Comparison of ENCODE assay signal across 26 mouse cellular contexts in genomic region chr2:56227476-56227875, GRCm38 (mm10).
DNase-seq lines count a peak whose midpoint lies in the region; ATAC-seq and TF ChIP-seq lines count a peak whose summit lies in the region.
"Had no signal": no experiment of that assay in that cellular context is flagged by ENCODE, and none has a peak within 500 bp of the region (broad histone marks: within the 10 kb centered on the region; RNA-seq: fewer than 3 reads in every experiment).

No protein-coding gene starts in this region.

- DNase-seq in embryonic facial prominence, embryonic 14.5 days (ENCODE audit: low spot score), result peak; percentile 3
- no peak for DNase-seq in embryonic facial prominence, embryonic 10.5 days (ENCODE audit: low spot score)
- DNase-seq in left cerebral cortex, postnatal 4 days, result peak; percentile 36
- no peak for DNase-seq in left cerebral cortex, postnatal 10 days (ENCODE audit: extremely low spot score in 1 of 2, low spot score in 2 of 2)
- DNase-seq in brain, embryonic 14.5 days (ENCODE audit: low read depth), result peak; percentile 62
- DNase-seq in hindbrain, postnatal 0 days (ENCODE audit: low spot score), result peak; percentile 16
- no peak for DNase-seq in kidney, postnatal 10 days
- DNase-seq: adrenal gland, postnatal 25 days; cerebellum, adult 11 months; cerebellum, adult 9-11 months; gastrocnemius, postnatal 14 days; heart, adult 18-20 months; heart, postnatal 14 days; kidney, adult 11 months; layer of hippocampus, adult 9-11 months; thymus, adult 18-20 months; thymus, postnatal 36 days had no signal

- no peak overlapping the region for H3K9ac ChIP-seq in embryonic facial prominence, embryonic 14.5 days (ENCODE audit: low read depth, low read length)
- H3K9ac ChIP-seq in hindbrain, postnatal 0 days (replicated peaks; ENCODE audit: low read length), result no peak overlapping the region
- H3K9ac ChIP-seq: embryonic facial prominence, embryonic 15.5 days; heart, embryonic 13.5 days; kidney, embryonic 15.5 days; limb, embryonic 15.5 days; liver, embryonic 14.5 days had no signal

- WGBS in embryonic facial prominence, embryonic 14.5 days, result 65% methylated on average over 7 of the region's 7 CpGs
- WGBS in embryonic facial prominence, embryonic 10.5 days, result 86% methylated on average over 7 of the region's 7 CpGs
- WGBS in hindbrain, postnatal 0 days, result 57% methylated on average over 7 of the region's 7 CpGs

- H3K4me2 ChIP-seq in embryonic facial prominence, embryonic 14.5 days (ENCODE audit: low read depth, low read length), result no peak overlapping the region
- H3K4me2 ChIP-seq in hindbrain, postnatal 0 days (ENCODE audit: low read depth, low read length), result no peak overlapping the region
- H3K4me2 ChIP-seq: embryonic facial prominence, embryonic 15.5 days; heart, embryonic 13.5 days; kidney, embryonic 15.5 days; limb, embryonic 15.5 days had no signal

- no peaks in the 10 kb centered on the region for H3K4me1 ChIP-seq in embryonic facial prominence, embryonic 14.5 days (ENCODE audit: control insufficient read depth, insufficient read depth, low read length)
- no peaks in the 10 kb centered on the region for H3K4me1 ChIP-seq in embryonic facial prominence, embryonic 10.5 days
- H3K4me1 ChIP-seq in hindbrain, postnatal 0 days (ENCODE audit: insufficient read depth, low read length), result no peaks in the 10 kb centered on the region
- H3K4me1 ChIP-seq: embryonic facial prominence, embryonic 15.5 days; heart, embryonic 13.5 days; kidney, embryonic 15.5 days; limb, embryonic 15.5 days had no signal

- intact Hi-C loops in left cerebral cortex, postnatal 4 days (cut with DNase I), result no loop called here
- intact Hi-C loops in left cerebral cortex, postnatal 10 days (cut with DNase I), result no loop called here

- no peak for ATAC-seq in embryonic facial prominence, embryonic 14.5 days (ENCODE audit: low read depth)
- ATAC-seq in hindbrain, postnatal 0 days, result 0 out of 2 replicates have a peak, but pooled peaks have one; percentile 24
- no peak for ATAC-seq in monocyte, adult 5-6 weeks (replicated peaks; ENCODE audit: insufficient number of reproducible peaks, low FRiP score, low TSS enrichment, poor library complexity, severe bottlenecking)
- ATAC-seq: CD4-positive, CD25-positive, alpha-beta regulatory T cell, adult 4 months; lung, postnatal 0 days had no signal

- no peak for TF ChIP-seq CTCF in brain, embryonic 14.5 days (IDR thresholded peaks at IDR 0.05; ENCODE audit: borderline replicate concordance, extremely low read depth, insufficient read depth, insufficient read length)
- TF ChIP-seq CTCF in hindbrain, postnatal 0 days (IDR thresholded peaks at IDR 0.05; ENCODE audit: low read depth), result no peak

- no peaks in the 10 kb centered on the region for H3K9me3 ChIP-seq in embryonic facial prominence, embryonic 14.5 days (ENCODE audit: control insufficient read depth, low read length)
- no peaks in the 10 kb centered on the region for H3K9me3 ChIP-seq in embryonic facial prominence, embryonic 10.5 days
- no peaks in the 10 kb centered on the region for H3K9me3 ChIP-seq in hindbrain, postnatal 0 days (ENCODE audit: low read length)
- H3K9me3 ChIP-seq: embryonic facial prominence, embryonic 15.5 days; heart, embryonic 13.5 days; kidney, embryonic 15.5 days; limb, embryonic 15.5 days had no signal

- H3K4me3 ChIP-seq in embryonic facial prominence, embryonic 14.5 days (ENCODE audit: low read depth, low read length), result no peak overlapping the region
- H3K4me3 ChIP-seq in embryonic facial prominence, embryonic 10.5 days, result no peak overlapping the region
- no peak overlapping the region for H3K4me3 ChIP-seq in hindbrain, postnatal 0 days (ENCODE audit: low read length)
- H3K4me3 ChIP-seq: embryonic facial prominence, embryonic 15.5 days; heart, embryonic 13.5 days; kidney, embryonic 15.5 days; limb, embryonic 15.5 days had no signal

- TF ChIP-seq POLR2A in brain, embryonic 14.5 days (IDR thresholded peaks at IDR 0.05; ENCODE audit: borderline replicate concordance, extremely low read depth, insufficient read depth, insufficient read length, poor library complexity, severe bottlenecking), result no peak

- H3K27me3 ChIP-seq in embryonic facial prominence, embryonic 14.5 days (replicated peaks; ENCODE audit: control insufficient read depth, insufficient read depth, low read length), result no peaks in the 10 kb centered on the region
- H3K27me3 ChIP-seq in embryonic facial prominence, embryonic 10.5 days (replicated peaks; ENCODE audit: low read depth, poor library complexity, severe bottlenecking), result no peaks in the 10 kb centered on the region
- H3K27me3 ChIP-seq in hindbrain, postnatal 0 days (ENCODE audit: insufficient read depth, low read length), result no peaks in the 10 kb centered on the region
- H3K27me3 ChIP-seq: embryonic facial prominence, embryonic 15.5 days; heart, embryonic 13.5 days; kidney, embryonic 15.5 days; limb, embryonic 15.5 days had no signal

- no peak overlapping the region for H3K27ac ChIP-seq in embryonic facial prominence, embryonic 14.5 days (replicated peaks; ENCODE audit: low read depth, low read length)
- H3K27ac ChIP-seq in embryonic facial prominence, embryonic 10.5 days (replicated peaks), result no peak overlapping the region
- no peak overlapping the region for H3K27ac ChIP-seq in hindbrain, postnatal 0 days
- H3K27ac ChIP-seq: embryonic facial prominence, embryonic 15.5 days; heart, embryonic 13.5 days; kidney, embryonic 15.5 days; limb, embryonic 15.5 days; liver, embryonic 14.5 days; macrophage had no signal

- no peaks in the 10 kb centered on the region for H3K36me3 ChIP-seq in embryonic facial prominence, embryonic 14.5 days (ENCODE audit: control insufficient read depth, insufficient read depth, low read length)
- H3K36me3 ChIP-seq in embryonic facial prominence, embryonic 10.5 days (replicated peaks), result no peaks in the 10 kb centered on the region
- H3K36me3 ChIP-seq in hindbrain, postnatal 0 days (ENCODE audit: insufficient read depth, low read length), result no peaks in the 10 kb centered on the region
- H3K36me3 ChIP-seq: embryonic facial prominence, embryonic 15.5 days; heart, embryonic 13.5 days; kidney, embryonic 15.5 days; limb, embryonic 15.5 days had no signal

Comparison
In these comparisons a context has a peak if more than half of its experiments do, and no peak if none do; other contexts are left out.
1. DNase-seq: peak in embryonic facial prominence, embryonic 14.5 days (single experiment), left cerebral cortex, postnatal 4 days (single experiment), brain, embryonic 14.5 days (single experiment) and hindbrain, postnatal 0 days (single experiment); none in embryonic facial prominence, embryonic 10.5 days (single experiment), left cerebral cortex, postnatal 10 days (0 of 2) and kidney, postnatal 10 days (single experiment).